Mouse (Mus musculus): ENCODE results near the gene Vmn1r130. TPM values are rescaled to one million over a fixed set of nuclear protein-coding genes. Genes with fewer than 3 reads are reported as not detected.
"Not testable (repeated sequence)": the region's sequence is repeated elsewhere in the genome, so short reads cannot be mapped to it uniquely, and the experiment has no call there.

Gene Vmn1r130
- total RNA-seq (2017), result not detected in 2 replicates

DNA sequence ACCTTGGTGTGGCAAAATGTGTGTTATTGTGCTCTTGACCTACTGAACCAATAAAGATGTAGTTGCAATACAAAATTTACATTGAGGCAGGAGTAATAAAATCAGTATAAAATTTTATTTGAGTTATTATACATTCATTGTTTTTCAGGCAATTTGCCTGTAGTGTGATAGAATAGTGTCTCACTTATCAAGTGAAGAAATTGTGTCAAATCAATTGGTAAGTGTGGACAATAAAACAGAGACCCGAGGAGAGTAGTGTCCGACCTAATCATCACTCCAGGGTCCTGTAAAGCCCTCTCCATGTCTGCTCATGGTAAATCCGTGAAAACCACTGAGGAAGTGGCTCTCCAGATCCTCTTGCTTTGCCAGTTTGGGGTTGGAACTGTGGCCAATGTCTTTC lies at the start of gene Vmn1r130:
Gene Vmn1r130 (plus strand): TSS at position 301 of the 400 bp plus-strand sequence.
- ATAC-seq (replicated peaks in 1 of 2; ENCODE audit: insufficient read depth in 1 of 2, low FRiP score in 2 of 2, low TSS enrichment in 1 of 2, low read depth in 1 of 2, poor library complexity in 2 of 2, severe bottlenecking in 2 of 2), result not testable (repeated sequence)

DNA sequence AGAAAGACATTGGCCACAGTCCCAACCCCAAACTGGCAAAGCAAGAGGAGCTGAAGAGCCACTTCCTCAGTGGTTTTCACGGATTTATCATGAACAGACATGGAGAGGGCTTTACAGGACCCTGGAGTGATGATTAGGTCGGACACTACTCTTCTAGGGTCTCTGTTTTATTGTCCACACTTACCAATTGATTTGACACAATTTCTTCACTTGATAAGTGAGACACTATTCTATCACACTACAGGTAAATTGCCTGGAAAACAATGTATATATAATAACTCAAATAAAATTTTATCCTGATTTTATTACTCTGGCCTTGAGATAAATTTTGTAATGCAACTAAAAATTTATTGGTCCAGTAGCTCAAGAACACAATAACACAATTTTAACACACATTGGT lies 34.4 kb downstream of the Vmn1r130 start, which contains the start of gene Vmn1r131:
Gene Vmn1r131 (minus strand): TSS at position 101 of the 400 bp plus-strand sequence.
- not testable (repeated sequence) for ATAC-seq (replicated peaks in 1 of 2; ENCODE audit: insufficient read depth in 1 of 2, low FRiP score in 2 of 2, low TSS enrichment in 1 of 2, low read depth in 1 of 2, poor library complexity in 2 of 2, severe bottlenecking in 2 of 2)

Other genes with a start within 250 kb of the Vmn1r130 start
- not detected in 2 replicates for gene Vmn1r125, start 239.6 kb upstream of the Vmn1r130 start, total RNA-seq (2017)
- not detected in 2 replicates for gene Vmn1r126, start 210.3 kb upstream of the Vmn1r130 start, total RNA-seq (2017)
- not detected in 2 replicates for gene Vmn1r127, start 191.9 kb upstream of the Vmn1r130 start, total RNA-seq (2017)
- not detected in 2 replicates for gene Vmn1r128, start 162.4 kb upstream of the Vmn1r130 start, total RNA-seq (2017)
- gene Vmn1r129, start 150.5 kb upstream of the Vmn1r130 start, total RNA-seq (2017), result not detected in 2 replicates
- gene Gm6882, start 79.0 kb upstream of the Vmn1r130 start, total RNA-seq (2017), result not detected in 2 replicates
- not detected in 2 replicates for gene Vmn1r131, start 34.3 kb downstream of the Vmn1r130 start, total RNA-seq (2017)
- gene Vmn1r132, start 102.3 kb downstream of the Vmn1r130 start, total RNA-seq (2017), result not detected in 2 replicates
- gene Gm4175, start 249.7 kb downstream of the Vmn1r130 start, total RNA-seq (2017), result not detected in 2 replicates